11 mouse cellular contexts compared by ENCODE assay signal in genomic region chr10:115775945-115776905, GRCm38 (mm10). TPM values are rescaled to one million over a fixed set of nuclear protein-coding genes. Genes with fewer than 3 reads are reported as not detected.
DNase-seq lines count a peak whose midpoint lies in the region; ATAC-seq and TF ChIP-seq lines count a peak whose summit lies in the region.
"Had no signal": no experiment of that assay in that cellular context is flagged by ENCODE, and none has a peak within 500 bp of the region (broad histone marks: within the 10 kb centered on the region; RNA-seq: fewer than 3 reads in every experiment).

No protein-coding gene starts in this region.

- no peak for ATAC-seq in intestine, embryonic 14.5 days (replicated peaks; ENCODE audit: low FRiP score, low TSS enrichment, low read depth)
- no peak for ATAC-seq in intestine, embryonic 16.5 days
- ATAC-seq in embryonic facial prominence, embryonic 15.5 days (ENCODE audit: insufficient number of reproducible peaks, low FRiP score, low TSS enrichment, low read depth) = no peak
- ATAC-seq in lung, postnatal 0 days = peak; percentile 86
- no peak for ATAC-seq in heart, embryonic 11.5 days (replicated peaks; ENCODE audit: insufficient number of reproducible peaks, low FRiP score, low TSS enrichment)

- H3K36me3 ChIP-seq in intestine, embryonic 14.5 days (ENCODE audit: control insufficient read depth, insufficient read depth, low read length) = no peaks in the 10 kb centered on the region
- no peaks in the 10 kb centered on the region for H3K36me3 ChIP-seq in intestine, embryonic 16.5 days (ENCODE audit: control insufficient read depth, insufficient read depth, low read length)
- no peaks in the 10 kb centered on the region for H3K36me3 ChIP-seq in embryonic facial prominence, embryonic 15.5 days
- no peaks in the 10 kb centered on the region for H3K36me3 ChIP-seq in lung, postnatal 0 days (ENCODE audit: insufficient read depth, low read length)
- no peaks in the 10 kb centered on the region for H3K36me3 ChIP-seq in heart, embryonic 11.5 days (ENCODE audit: control insufficient read depth, insufficient read depth, low read length)

- H3K4me2 ChIP-seq in intestine, embryonic 14.5 days (ENCODE audit: low read length) = peak overlapping the region; percentile 3; the same call in 1 of the 2 replicates
- no peak overlapping the region for H3K4me2 ChIP-seq in intestine, embryonic 16.5 days (ENCODE audit: low read depth, low read length)
- H3K4me2 ChIP-seq in embryonic facial prominence, embryonic 15.5 days (replicated peaks) = no peak overlapping the region
- H3K4me2 ChIP-seq in lung, postnatal 0 days (replicated peaks; ENCODE audit: low read depth, low read length) = no peak overlapping the region
- no peak overlapping the region for H3K4me2 ChIP-seq in heart, embryonic 11.5 days

- no peak overlapping the region for H3K9ac ChIP-seq in intestine, embryonic 14.5 days (ENCODE audit: low read length)
- no peak overlapping the region for H3K9ac ChIP-seq in intestine, embryonic 16.5 days (ENCODE audit: low read depth, low read length)
- H3K9ac ChIP-seq in embryonic facial prominence, embryonic 15.5 days = no peak overlapping the region
- H3K9ac ChIP-seq in lung, postnatal 0 days (replicated peaks; ENCODE audit: low read depth) = no peak overlapping the region
- no peak overlapping the region for H3K9ac ChIP-seq in heart, embryonic 11.5 days (ENCODE audit: low read depth, low read length)
- H3K9ac ChIP-seq: liver, embryonic 14.5 days had no signal

- no peak for TF ChIP-seq CTCF in lung, postnatal 0 days (IDR thresholded peaks at IDR 0.05)

- H3K27me3 ChIP-seq in intestine, embryonic 14.5 days (replicated peaks; ENCODE audit: control insufficient read depth, insufficient read depth, low read length) = no peaks in the 10 kb centered on the region
- H3K27me3 ChIP-seq in intestine, embryonic 16.5 days (replicated peaks; ENCODE audit: control insufficient read depth, insufficient read depth, low read length) = no peaks in the 10 kb centered on the region
- no peaks in the 10 kb centered on the region for H3K27me3 ChIP-seq in embryonic facial prominence, embryonic 15.5 days
- no peaks in the 10 kb centered on the region for H3K27me3 ChIP-seq in lung, postnatal 0 days (replicated peaks; ENCODE audit: insufficient read depth, low read length)
- no peaks in the 10 kb centered on the region for H3K27me3 ChIP-seq in heart, embryonic 11.5 days (ENCODE audit: control insufficient read depth, insufficient read depth, low read length)

- no peaks in the 10 kb centered on the region; the same call in 1 of the 2 replicates for H3K4me1 ChIP-seq in intestine, embryonic 14.5 days (replicated peaks; ENCODE audit: control insufficient read depth, insufficient read depth, low read length)
- H3K4me1 ChIP-seq in intestine, embryonic 16.5 days (ENCODE audit: control insufficient read depth, insufficient read depth, low read length) = 0 out of 2 replicates have a peak, but pooled peaks cover 2% of the 10 kb centered on the region
- peaks cover 11% of the 10 kb centered on the region for H3K4me1 ChIP-seq in embryonic facial prominence, embryonic 15.5 days
- H3K4me1 ChIP-seq in lung, postnatal 0 days (ENCODE audit: insufficient read depth, low read depth, low read length) = no peaks in the 10 kb centered on the region
- H3K4me1 ChIP-seq in heart, embryonic 11.5 days (ENCODE audit: control insufficient read depth, insufficient read depth, low read length) = no peaks in the 10 kb centered on the region

- peak; percentile 24; the same call in 1 of the 2 replicates for TF ChIP-seq EP300 in lung, postnatal 0 days (IDR thresholded peaks at IDR 0.05)

- no peaks in the 10 kb centered on the region for H3K9me3 ChIP-seq in intestine, embryonic 14.5 days (ENCODE audit: control insufficient read depth, low read length)
- no peaks in the 10 kb centered on the region for H3K9me3 ChIP-seq in intestine, embryonic 16.5 days (ENCODE audit: control insufficient read depth, low read length)
- H3K9me3 ChIP-seq in embryonic facial prominence, embryonic 15.5 days (replicated peaks) = no peaks in the 10 kb centered on the region
- H3K9me3 ChIP-seq in lung, postnatal 0 days (ENCODE audit: low read length) = no peaks in the 10 kb centered on the region
- no peaks in the 10 kb centered on the region for H3K9me3 ChIP-seq in heart, embryonic 11.5 days (replicated peaks; ENCODE audit: control insufficient read depth, low read length)

- 38% methylated on average over 17 of the region's 17 CpGs for WGBS in intestine, embryonic 14.5 days
- WGBS in intestine, embryonic 16.5 days = 37% methylated on average over 17 of the region's 17 CpGs
- WGBS in embryonic facial prominence, embryonic 15.5 days = 46% methylated on average over 17 of the region's 17 CpGs
- WGBS in lung, postnatal 0 days = 28% methylated on average over 17 of the region's 17 CpGs
- 47% methylated on average over 17 of the region's 17 CpGs for WGBS in heart, embryonic 11.5 days (ENCODE audit: insufficient replicate concordance)

- H3K4me3 ChIP-seq in intestine, embryonic 14.5 days (ENCODE audit: low read depth, low read length) = no peak overlapping the region
- no peak overlapping the region for H3K4me3 ChIP-seq in intestine, embryonic 16.5 days (ENCODE audit: low read length)
- no peak overlapping the region for H3K4me3 ChIP-seq in embryonic facial prominence, embryonic 15.5 days (replicated peaks)
- H3K4me3 ChIP-seq in lung, postnatal 0 days (ENCODE audit: low read depth, low read length) = no peak overlapping the region
- no peak overlapping the region for H3K4me3 ChIP-seq in heart, embryonic 11.5 days (ENCODE audit: low read depth, low read length)
- H3K4me3 ChIP-seq: myocyte had no signal

- no peak overlapping the region for H3K27ac ChIP-seq in intestine, embryonic 14.5 days (ENCODE audit: low read depth)
- no peak overlapping the region for H3K27ac ChIP-seq in intestine, embryonic 16.5 days (ENCODE audit: low read length)
- H3K27ac ChIP-seq in embryonic facial prominence, embryonic 15.5 days (replicated peaks) = 0 out of 2 replicates have a peak overlapping the region, but pooled peaks have one; percentile 17
- H3K27ac ChIP-seq in lung, postnatal 0 days (ENCODE audit: low read length) = no peak overlapping the region
- H3K27ac ChIP-seq in heart, embryonic 11.5 days (ENCODE audit: low read depth, low read length) = no peak overlapping the region
- H3K27ac ChIP-seq: liver, embryonic 14.5 days had no signal

- no peak for DNase-seq in intestine, embryonic 14.5 days (ENCODE audit: low spot score)
- DNase-seq in brain, adult 2 months (ENCODE audit: low read depth, low spot score) = peak; percentile 17
- peak; percentile 83 for DNase-seq in lung, postnatal 0 days (ENCODE audit: low spot score)
- no peak for DNase-seq in spleen, adult 18-20 months
- DNase-seq: kidney, postnatal 36 days; right cerebral cortex, postnatal 14 days had no signal

RNA-seq across cellular contexts. Expression of gene Tspan8, which starts 40.4 kb away (rescaled TPM):
- 183 and 185 TPM in 2 replicates for polyA plus RNA-seq in intestine, embryonic 14.5 days (2014; fragmentation: Nextera tagmentation; extraction: Ambion mirVana)
- polyA plus RNA-seq in intestine, embryonic 16.5 days (2015; fragmentation: Nextera tagmentation; extraction: Ambion mirVana) = 229 and 235 TPM in 2 replicates
- polyA plus RNA-seq in embryonic facial prominence, embryonic 15.5 days (2015; fragmentation: Nextera tagmentation; extraction: Ambion mirVana) = 4.5 and 5.3 TPM in 2 replicates
- 253 and 301 TPM in 2 replicates for polyA plus RNA-seq in lung, postnatal 0 days (2015; fragmentation: Nextera tagmentation; extraction: Ambion mirVana)
- polyA plus RNA-seq in heart, embryonic 11.5 days (2014; fragmentation: Nextera tagmentation; extraction: Ambion mirVana) = 2.7 and 4.3 TPM in 2 replicates

Comparison
In these comparisons a context has a peak if more than half of its experiments do, and no peak if none do; other contexts are left out.
1. DNase-seq: peak in brain, adult 2 months (single experiment) and lung, postnatal 0 days (single experiment); none in intestine, embryonic 14.5 days (single experiment) and spleen, adult 18-20 months (0 of 2).
2. RNA of gene Tspan8, which starts 40.4 kb away (polyA plus RNA-seq): 253 to 301 TPM in lung, postnatal 0 days, 229 to 235 TPM in intestine, embryonic 16.5 days and 183 to 185 TPM in intestine, embryonic 14.5 days; 4.5 to 5.3 TPM in embryonic facial prominence, embryonic 15.5 days and 2.7 to 4.3 TPM in heart, embryonic 11.5 days; every median in the first group is over 10 times any median in the second.